29 mouse cellular contexts compared by ENCODE assay signal in genomic region chr2:31462051-31462450, GRCm38 (mm10). TPM values are rescaled to one million over a fixed set of nuclear protein-coding genes. Genes with fewer than 3 reads are reported as not detected.
DNase-seq lines count a peak whose midpoint lies in the region; ATAC-seq and TF ChIP-seq lines count a peak whose summit lies in the region.
"Had no signal": no experiment of that assay in that cellular context is flagged by ENCODE, and none has a peak within 500 bp of the region (broad histone marks: within the 10 kb centered on the region; RNA-seq: fewer than 3 reads in every experiment).

No protein-coding gene starts in this region.

- no peak for TF ChIP-seq CTCF in intestine, postnatal 0 days (IDR thresholded peaks at IDR 0.05; ENCODE audit: low read depth)
- TF ChIP-seq CTCF in left cerebral cortex, adult 2 months (IDR thresholded peaks at IDR 0.05): no peak

- no peaks in the 10 kb centered on the region for H3K9me3 ChIP-seq in liver, embryonic 11.5 days (ENCODE audit: control insufficient read depth, low read length)
- H3K9me3 ChIP-seq in liver, embryonic 12.5 days (replicated peaks): no peaks in the 10 kb centered on the region
- no peaks in the 10 kb centered on the region for H3K9me3 ChIP-seq in intestine, postnatal 0 days (ENCODE audit: control insufficient read depth)
- no peaks in the 10 kb centered on the region for H3K9me3 ChIP-seq in liver, embryonic 15.5 days (replicated peaks)
- H3K9me3 ChIP-seq: embryonic facial prominence, embryonic 12.5 days; embryonic facial prominence, embryonic 15.5 days; G1E; heart, embryonic 12.5 days; heart, embryonic 15.5 days; hindbrain, embryonic 10.5 days; hindbrain, embryonic 13.5 days had no signal

- intact Hi-C loops in left cerebral cortex, adult 2 months (cut with DNase I): no loop called here
- intact Hi-C loops in gastrocnemius, postnatal 36 days (cut with DNase I): no loop called here

- H3K9ac ChIP-seq in liver, embryonic 11.5 days (ENCODE audit: low read depth, low read length): no peak overlapping the region
- H3K9ac ChIP-seq in liver, embryonic 12.5 days: no peak overlapping the region
- no peak overlapping the region for H3K9ac ChIP-seq in intestine, postnatal 0 days (ENCODE audit: low read depth, low read length)
- H3K9ac ChIP-seq in liver, embryonic 15.5 days: no peak overlapping the region
- H3K9ac ChIP-seq: embryonic facial prominence, embryonic 12.5 days; embryonic facial prominence, embryonic 15.5 days; forebrain, postnatal 0 days; heart, embryonic 12.5 days; heart, embryonic 15.5 days; hindbrain, embryonic 13.5 days had no signal

- H3K4me2 ChIP-seq in liver, embryonic 11.5 days: peak overlapping the region; percentile 28
- H3K4me2 ChIP-seq in liver, embryonic 12.5 days: no peak overlapping the region
- no peak overlapping the region; the same call in 1 of the 2 replicates for H3K4me2 ChIP-seq in intestine, postnatal 0 days (replicated peaks; ENCODE audit: low read depth)
- H3K4me2 ChIP-seq in liver, embryonic 15.5 days: no peak overlapping the region
- H3K4me2 ChIP-seq: embryonic facial prominence, embryonic 12.5 days; embryonic facial prominence, embryonic 15.5 days; heart, embryonic 12.5 days; heart, embryonic 15.5 days; hindbrain, embryonic 13.5 days had no signal

- no peak overlapping the region for H3K27ac ChIP-seq in liver, embryonic 11.5 days (ENCODE audit: low read depth, low read length)
- no peak overlapping the region for H3K27ac ChIP-seq in liver, embryonic 12.5 days
- H3K27ac ChIP-seq in intestine, postnatal 0 days (ENCODE audit: low read depth, low read length): peak overlapping the region; percentile 35; the same call in 1 of the 2 replicates
- H3K27ac ChIP-seq in liver, embryonic 15.5 days (replicated peaks): peak overlapping the region; percentile 80; the same call in 1 of the 2 replicates
- H3K27ac ChIP-seq in left cerebral cortex, adult 2 months: no peak overlapping the region
- H3K27ac ChIP-seq: embryonic facial prominence, embryonic 12.5 days; embryonic facial prominence, embryonic 15.5 days; gastrocnemius, adult 2 months; heart, embryonic 15.5 days; hindbrain, embryonic 10.5 days; hindbrain, embryonic 13.5 days had no signal

- H3K4me1 ChIP-seq in liver, embryonic 11.5 days (replicated peaks; ENCODE audit: control insufficient read depth, insufficient read depth, low read length): peaks cover 23% of the 10 kb centered on the region
- peaks cover 27% of the 10 kb centered on the region for H3K4me1 ChIP-seq in liver, embryonic 12.5 days
- H3K4me1 ChIP-seq in intestine, postnatal 0 days (replicated peaks; ENCODE audit: control insufficient read depth, insufficient read depth, low read length): 0 out of 2 replicates have a peak, but pooled peaks cover 11% of the 10 kb centered on the region
- peaks cover 27% of the 10 kb centered on the region; the same call in 1 of the 2 replicates for H3K4me1 ChIP-seq in liver, embryonic 15.5 days (replicated peaks)

- DNase-seq in liver, embryonic 11.5 days (ENCODE audit: low spot score): no peak
- peak; percentile 73 for DNase-seq in yolk sac, embryonic 10.5 days (ENCODE audit: low spot score)
- no peak for DNase-seq in left cerebral cortex, adult 2 months (ENCODE audit: extremely low spot score in 1 of 2, low spot score in 2 of 2)
- no peak for DNase-seq in gastrocnemius, postnatal 36 days
- DNase-seq: adrenal gland, postnatal 10 days; adrenal gland, postnatal 36 days; cerebellum, adult 18-20 months; cerebellum, adult 9-10 months; cerebellum, postnatal 25 days; forebrain, postnatal 0 days; gastrocnemius, adult 2 months; gastrocnemius, postnatal 14 days; heart, adult 18-20 months; heart, postnatal 10 days; heart, postnatal 36 days had no signal

- peaks cover 50% of the 10 kb centered on the region for H3K27me3 ChIP-seq in liver, embryonic 11.5 days (replicated peaks; ENCODE audit: control insufficient read depth, insufficient read depth, low read length)
- peaks cover 65% of the 10 kb centered on the region for H3K27me3 ChIP-seq in liver, embryonic 12.5 days (replicated peaks)
- no peaks in the 10 kb centered on the region for H3K27me3 ChIP-seq in intestine, postnatal 0 days (replicated peaks; ENCODE audit: control insufficient read depth, insufficient read depth, low read length)
- H3K27me3 ChIP-seq in liver, embryonic 15.5 days: peaks cover 29% of the 10 kb centered on the region
- H3K27me3 ChIP-seq: Patski had no signal

- WGBS in liver, embryonic 11.5 days: 19% methylated on average over 8 of the region's 8 CpGs
- 22% methylated on average over 8 of the region's 8 CpGs for WGBS in liver, embryonic 12.5 days (ENCODE audit: insufficient replicate concordance)
- WGBS in intestine, postnatal 0 days: 26% methylated on average over 8 of the region's 8 CpGs
- WGBS in liver, embryonic 15.5 days (ENCODE audit: insufficient replicate concordance): 36% methylated on average over 8 of the region's 8 CpGs

- H3K4me3 ChIP-seq in liver, embryonic 11.5 days (ENCODE audit: low read depth, low read length): no peak overlapping the region
- H3K4me3 ChIP-seq in liver, embryonic 12.5 days: no peak overlapping the region
- H3K4me3 ChIP-seq in intestine, postnatal 0 days (ENCODE audit: low read depth, low read length): no peak overlapping the region
- no peak overlapping the region for H3K4me3 ChIP-seq in liver, embryonic 15.5 days (replicated peaks)
- H3K4me3 ChIP-seq in left cerebral cortex, adult 2 months: no peak overlapping the region
- H3K4me3 ChIP-seq: embryonic facial prominence, embryonic 12.5 days; embryonic facial prominence, embryonic 15.5 days; gastrocnemius, adult 2 months; heart, embryonic 12.5 days; heart, embryonic 15.5 days; hindbrain, embryonic 10.5 days; hindbrain, embryonic 13.5 days had no signal

- no peak for ATAC-seq in liver, embryonic 11.5 days (replicated peaks; ENCODE audit: low FRiP score)
- no peak for ATAC-seq in liver, embryonic 12.5 days
- no peak for ATAC-seq in intestine, postnatal 0 days
- no peak for ATAC-seq in liver, embryonic 15.5 days (ENCODE audit: insufficient read depth)
- no peak for ATAC-seq in megakaryocyte, adult 5-6 weeks (ENCODE audit: poor library complexity, severe bottlenecking)
- ATAC-seq: CD4-positive, CD25-positive, alpha-beta regulatory T cell, adult 4 months; forebrain, embryonic 14.5 days; forebrain, postnatal 0 days; Patski had no signal

- H3K36me3 ChIP-seq in liver, embryonic 11.5 days (ENCODE audit: control insufficient read depth, insufficient read depth, low read length): no peaks in the 10 kb centered on the region
- no peaks in the 10 kb centered on the region for H3K36me3 ChIP-seq in liver, embryonic 12.5 days
- H3K36me3 ChIP-seq in intestine, postnatal 0 days (ENCODE audit: control insufficient read depth, insufficient read depth): no peaks in the 10 kb centered on the region
- H3K36me3 ChIP-seq in liver, embryonic 15.5 days (replicated peaks): no peaks in the 10 kb centered on the region
- H3K36me3 ChIP-seq: embryonic facial prominence, embryonic 12.5 days; embryonic facial prominence, embryonic 15.5 days; G1E; heart, embryonic 12.5 days; heart, embryonic 15.5 days; hindbrain, embryonic 10.5 days; hindbrain, embryonic 13.5 days had no signal

RNA-seq across cellular contexts. Expression of gene Ass1, which starts 8.0 kb away (rescaled TPM):
- 65.1 and 72.4 TPM in 2 replicates for polyA plus RNA-seq in liver, embryonic 11.5 days (2014; fragmentation: Nextera tagmentation; extraction: Ambion mirVana)
- 58.9 and 59.9 TPM in 2 replicates for polyA plus RNA-seq in liver, embryonic 12.5 days (2016; fragmentation: Nextera tagmentation; extraction: Ambion mirVana)
- 492 and 545 TPM in 2 replicates for polyA plus RNA-seq in intestine, postnatal 0 days (2015; fragmentation: Nextera tagmentation; extraction: Ambion mirVana)
- 232 and 321 TPM in 2 replicates for polyA plus RNA-seq in liver, embryonic 15.5 days (2015; fragmentation: Nextera tagmentation; extraction: Ambion mirVana)
- total RNA-seq in left cerebral cortex, adult 2 months (2021): 10 to 100 TPM; 27.7 to 27.8 TPM
- 137 and 147 TPM in 2 replicates for total RNA-seq in megakaryocyte, adult 5-6 weeks (2015)
- total RNA-seq in megakaryocyte, adult 5-6 weeks (2017): 184 and 194 TPM in 2 replicates
- total RNA-seq in gastrocnemius, postnatal 36 days (2021): 1 to 10 TPM; 1.9 to 2.1 TPM
- total RNA-seq: G1E had no signal
- polyA plus RNA-seq: G1E had no signal

Comparison
In these comparisons a context has a peak if more than half of its experiments do, and no peak if none do; other contexts are left out.
1. H3K27ac ChIP-seq: peak in intestine, postnatal 0 days (single experiment) and liver, embryonic 15.5 days (single experiment); none in liver, embryonic 11.5 days (single experiment), liver, embryonic 12.5 days (single experiment) and left cerebral cortex, adult 2 months (single experiment).